Mouse (Mus musculus) 416B (cell line): ENCODE data around the gene Kptn.
A peak's percentile ranks its signal among the peaks of the same experiment; 100 is the strongest.

Experiments used
- DNase-seq: peaks from one replicate; pipeline ENCODE4 v3.0.0; 2011; ENCODE audit warnings: low read depth

The Kptn gene

DNA sequence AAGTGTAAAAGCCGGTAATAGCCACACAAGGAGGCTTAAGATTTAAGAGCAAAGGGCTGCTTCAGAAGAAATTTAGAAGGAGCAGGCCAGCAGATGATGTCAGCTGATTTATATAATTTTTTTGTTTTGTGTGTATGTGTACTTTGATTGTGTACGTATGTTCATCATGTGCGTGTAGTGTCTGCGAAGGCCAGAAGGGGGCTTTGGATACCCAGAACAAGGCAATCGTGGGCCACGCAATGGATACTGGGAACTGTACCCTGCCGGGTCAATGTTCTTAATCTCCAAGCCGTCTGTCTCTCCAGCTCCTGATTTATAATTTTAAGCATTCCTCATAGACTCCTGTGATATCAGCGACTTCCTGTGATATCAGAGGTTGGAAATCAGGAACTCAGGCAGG is 41.6 kb downstream of the Kptn start:
- no peak for DNase-seq

DNA sequence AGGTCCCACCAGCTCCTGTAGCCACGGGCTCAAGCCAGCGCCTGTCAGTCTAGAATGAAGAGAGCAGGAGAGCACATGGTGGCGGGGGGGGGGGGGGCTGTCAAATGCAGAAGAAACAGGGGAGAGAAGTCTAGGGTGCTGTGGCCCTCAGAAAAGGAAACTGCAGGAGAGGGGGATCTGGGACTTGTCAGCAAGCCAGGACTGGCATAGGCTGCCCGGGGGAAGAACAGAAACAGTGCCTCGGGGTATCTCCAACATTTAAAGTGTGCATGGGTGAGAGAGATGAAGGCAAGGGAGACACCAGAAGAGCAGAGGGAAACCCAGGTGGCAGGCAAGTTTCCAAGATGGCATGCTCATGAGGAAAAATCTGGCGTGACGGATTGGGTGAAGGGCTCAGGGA is 42.3 kb downstream of the Kptn start:
- no peak for DNase-seq

DNA sequence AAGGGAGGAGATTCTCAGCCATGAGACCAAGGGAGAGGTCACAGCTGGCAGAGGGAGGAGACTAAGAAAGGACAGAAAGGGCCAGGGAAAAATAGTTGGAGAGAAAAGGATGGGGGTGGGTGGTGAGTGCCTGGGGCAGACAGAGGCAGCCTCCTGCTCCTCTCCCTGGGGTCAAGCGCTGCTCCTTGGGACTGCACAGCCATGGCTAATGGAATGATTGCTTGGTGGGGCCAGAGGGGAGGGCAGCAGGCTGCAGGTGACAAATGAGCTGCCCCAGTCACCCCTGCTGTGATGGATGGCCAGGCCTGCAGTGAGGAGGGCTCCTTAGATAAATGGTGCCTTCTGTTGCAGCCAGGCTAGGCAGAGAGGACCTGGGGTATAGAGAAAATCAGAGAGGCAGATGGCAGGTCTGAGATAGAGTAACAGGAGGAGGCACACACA is 52.5 kb downstream of the Kptn start:
- no peak for DNase-seq

DNA sequence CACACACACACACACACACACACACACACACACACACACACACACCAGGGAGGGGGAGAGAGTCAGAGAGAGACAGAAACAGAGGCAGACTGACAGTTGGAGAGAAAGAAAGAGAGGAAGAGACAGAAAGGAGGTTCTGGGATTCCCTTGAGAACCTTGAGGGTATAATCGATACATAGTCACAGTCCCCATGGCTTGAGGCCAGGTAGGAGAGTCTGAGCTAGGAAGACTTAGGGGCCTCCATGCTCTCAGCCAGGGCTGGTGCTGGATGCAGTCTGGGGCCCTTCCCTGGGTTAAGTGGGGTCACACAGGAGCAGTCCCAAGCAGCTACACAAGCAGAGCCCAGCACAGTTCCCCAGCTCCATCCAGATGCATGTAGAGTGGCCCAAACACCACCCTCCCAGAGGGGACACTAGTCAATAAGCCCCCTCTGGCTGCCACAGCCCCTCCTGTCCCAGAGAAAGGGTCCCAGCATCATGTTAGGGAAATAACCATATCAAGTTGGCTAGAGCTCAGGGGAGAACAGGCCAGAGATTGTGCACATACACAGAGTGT is 53.0 kb downstream of the Kptn start:
- no peak for DNase-seq

DNA sequence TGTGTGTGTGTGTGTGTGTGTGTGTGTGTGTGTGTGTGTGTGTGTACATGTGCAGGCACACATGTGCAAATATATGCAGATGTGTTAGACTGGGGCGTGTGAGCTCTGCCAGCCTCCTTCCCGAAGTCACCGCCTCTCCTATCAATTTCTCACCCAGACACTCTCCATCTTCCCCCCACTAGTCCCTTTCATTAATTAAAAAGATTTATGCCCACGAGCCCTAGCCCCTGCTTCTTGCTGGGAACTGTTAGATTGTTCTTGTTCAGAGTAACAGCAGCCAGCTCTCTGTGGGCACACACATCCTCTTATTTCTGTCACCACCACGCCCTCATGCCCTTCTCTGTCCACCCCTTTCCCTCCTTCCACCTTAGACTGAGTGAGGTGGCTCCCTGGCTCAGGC is 53.5 kb downstream of the Kptn start:
- DNase-seq, result no peak

DNA sequence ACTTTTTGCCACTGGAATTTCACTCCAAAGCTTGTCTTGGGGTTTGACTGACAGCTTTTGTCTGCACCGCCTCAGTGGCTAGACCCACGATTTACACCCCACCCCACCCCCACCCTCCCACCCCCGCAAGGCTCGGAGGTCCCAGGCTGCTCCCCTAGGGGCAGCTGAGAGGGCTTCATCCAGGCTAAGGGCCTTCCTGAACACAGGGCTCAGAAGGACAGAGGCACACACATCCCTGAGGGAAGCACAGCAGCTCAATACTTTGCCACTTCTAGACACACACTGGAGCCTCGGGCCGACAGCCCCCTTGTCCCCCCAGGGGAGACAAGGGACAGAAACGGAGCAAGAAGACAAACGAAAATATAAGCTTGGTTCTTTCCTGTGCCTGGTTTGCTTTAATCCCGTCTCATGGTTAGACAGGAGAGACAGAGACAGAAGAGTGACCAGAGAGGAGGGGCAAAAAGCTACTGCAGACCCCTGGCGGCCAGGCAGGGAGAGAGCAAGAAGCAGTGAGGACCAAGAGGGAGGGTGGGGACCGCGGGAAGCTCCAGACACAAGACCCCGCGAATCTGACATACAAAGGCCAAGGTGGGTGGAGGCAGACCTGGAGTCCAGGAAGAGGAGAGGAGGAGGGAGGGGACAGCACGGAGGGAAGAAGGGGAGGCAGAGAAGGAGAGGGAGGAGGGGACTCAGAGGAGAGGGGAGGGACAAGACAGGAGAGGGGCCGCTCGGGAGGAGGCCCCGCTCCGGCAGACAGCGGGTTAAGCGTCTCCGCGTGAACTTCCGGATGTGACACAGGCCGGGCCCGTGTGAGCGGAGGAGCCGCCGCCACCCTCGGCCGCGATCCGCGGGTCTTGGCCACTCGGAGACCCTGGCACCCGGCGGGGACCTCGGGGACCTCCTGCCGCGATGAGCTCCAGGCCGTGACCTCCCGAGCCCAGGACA is 55.2 kb downstream of the Kptn start, which contains the start of gene Meis3:
Meis3 (plus strand) TSS at position 494 of the 945 bp plus-strand sequence.
- DNase-seq, result peak; percentile 39

DNA sequence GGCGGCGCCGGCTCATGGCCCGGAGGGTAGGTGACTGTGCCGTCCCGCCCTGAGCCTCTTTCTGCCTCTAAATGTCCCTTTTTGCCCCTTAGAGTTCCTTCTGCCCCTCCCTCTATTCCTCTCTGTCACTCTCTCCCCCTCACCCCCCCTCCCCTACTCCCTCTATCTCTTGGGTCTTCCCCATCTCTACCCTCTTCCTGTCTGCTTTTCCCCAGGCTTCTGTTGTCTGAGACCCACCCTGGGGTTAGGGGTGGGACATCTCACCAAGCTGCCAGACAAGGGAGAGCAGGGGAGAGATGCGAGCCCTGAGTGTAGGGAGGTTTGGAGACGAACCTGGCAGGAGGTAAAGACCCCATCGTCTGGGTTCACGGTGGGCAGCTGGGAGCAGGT is 55.8 kb downstream of the Kptn start:
- DNase-seq, result no peak
